Mouse (Mus musculus) kidney, embryonic 14.5 days (tissue): ENCODE results near the gene Glce. TPM values are rescaled to one million over a fixed set of nuclear protein-coding genes. Genes with fewer than 3 reads are reported as not detected.

Source experiments
- ATAC-seq: fragments of 200-750 bp; cut with Nextera tagmentation; 2 replicates; pipeline ENCODE4 v1.8.0; 2017; ENCODE audit warnings: moderate number of reproducible peaks, mild to moderate bottlenecking, moderate TSS enrichment, moderate library complexity; ENCODE audit not compliant: low FRiP score, low TSS enrichment
- H3K27ac ChIP-seq: fragments of 300-500 bp; sonication (generic); 2 replicates; pipeline ENCODE4 v1.5.1; 2014; ENCODE audit warnings: low read depth, mild to moderate bottlenecking, low read length, moderate library complexity, mixed read lengths
- H3K27me3 ChIP-seq: fragments of 300-500 bp; sonication (generic); 2 replicates; pipeline ENCODE4 v1.6.1; 2014; ENCODE audit warnings: mild to moderate bottlenecking, low read length; ENCODE audit not compliant: control insufficient read depth, insufficient read depth
- H3K36me3 ChIP-seq: fragments of 300-500 bp; sonication (generic); 2 replicates; pipeline ENCODE4 v1.6.1; 2014; ENCODE audit warnings: low read length, mixed read lengths; ENCODE audit not compliant: control insufficient read depth, insufficient read depth
- H3K4me1 ChIP-seq: fragments of 300-500 bp; sonication (generic); 2 replicates; pipeline ENCODE4 v1.6.1; 2014; ENCODE audit warnings: low read length, mixed read lengths; ENCODE audit not compliant: control insufficient read depth, insufficient read depth
- H3K4me2 ChIP-seq: fragments of 300-500 bp; sonication (generic); replicated peaks from 2 replicates; pipeline ENCODE4 v1.6.1; 2014; ENCODE audit warnings: low read depth, mild to moderate bottlenecking, low read length
- H3K4me3 ChIP-seq: fragments of 300-500 bp; sonication (generic); 2 replicates; pipeline ENCODE4 v1.5.1; 2014; ENCODE audit warnings: mild to moderate bottlenecking, low read length
- H3K9ac ChIP-seq: fragments of 300-500 bp; sonication (generic); 2 replicates; pipeline ENCODE4 v1.6.1; 2014; ENCODE audit warnings: low read depth, mild to moderate bottlenecking, low read length, moderate library complexity
- H3K9me3 ChIP-seq: fragments of 300-500 bp; sonication (generic); 2 replicates; pipeline ENCODE4 v1.6.1; 2016; ENCODE audit warnings: low read length; ENCODE audit not compliant: control insufficient read depth
- WGBS: fragments of 180-500 bp; shearing (Covaris S2); extraction: QIAGEN DNeasy Blood & Tissue Kit; methylation state at CpG from one replicate; pipeline ENCODE4 v1.1.7; 2014; 5-methylcytosine and 5-hydroxymethylcytosine counted together
- polyA plus RNA-seq: library from polyadenylated mRNA; unstranded; fragments of >200 nt; fragmentation: Nextera tagmentation; extraction: Ambion mirVana; gene quantifications from 2 replicates; pipeline ENCODE4 v1.2.1, GENCODE M21; 2014

Gene Glce
- polyA plus RNA-seq, 1 experiment from 2014 or later = 25.3 TPM

DNA sequence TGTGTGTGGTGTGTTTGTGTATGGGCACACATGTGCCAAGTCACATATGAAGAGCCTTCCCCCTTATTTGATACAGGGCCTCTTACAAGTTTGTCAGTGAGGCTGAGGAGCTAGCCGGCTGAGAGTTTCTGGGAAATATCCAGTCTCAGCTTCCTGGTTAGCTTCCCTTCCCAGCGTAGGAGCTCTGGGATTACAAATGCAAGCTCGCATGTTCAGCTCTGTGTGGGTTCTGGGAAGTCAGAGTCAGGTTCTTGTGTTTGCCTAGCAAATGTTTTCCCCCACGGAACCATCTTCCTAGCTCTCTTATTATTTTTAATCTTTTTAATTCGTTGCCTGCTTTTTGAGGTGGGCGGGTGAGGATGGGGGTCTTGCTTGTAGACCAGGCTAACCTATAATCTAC, 32.9 kb upstream of the Glce start:
- ATAC-seq = no peak
- 83% methylated on average over 6 of the region's 6 CpGs for WGBS

DNA sequence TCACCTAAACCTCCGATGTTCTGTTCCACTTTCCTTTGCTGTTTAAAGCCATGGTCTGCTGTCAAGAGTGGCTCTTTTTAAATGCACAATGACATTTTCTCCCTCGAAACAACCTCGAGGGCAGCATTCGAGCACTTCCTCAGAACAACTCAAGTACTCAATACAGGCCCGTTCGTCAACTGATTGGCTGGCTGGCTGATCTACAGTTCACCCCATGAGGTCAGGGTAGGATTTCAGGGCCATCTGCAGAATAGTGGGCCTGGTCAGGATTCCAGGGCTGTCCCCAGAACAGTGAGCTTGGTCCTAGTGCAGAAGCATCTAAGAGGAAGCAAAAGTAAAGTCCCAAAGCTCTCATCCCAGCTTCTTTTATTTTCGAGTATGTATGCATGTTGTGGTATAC, 32.5 kb upstream of the Glce start:
- Histone ChIP-seq H3K4me3 (no peak overlapping the region), H3K27me3 (no peaks in the 10 kb centered on the region), H3K36me3 (no peaks in the 10 kb centered on the region), H3K4me2 (no peak overlapping the region), H3K9me3 (no peaks in the 10 kb centered on the region), H3K9ac (no peak overlapping the region), H3K4me1 (no peaks in the 10 kb centered on the region), H3K27ac (no peak overlapping the region)
- ATAC-seq = no peak
- 76% methylated on average over 7 of the region's 7 CpGs for WGBS

More for the DNA sequence above, 32.9 kb upstream of the Glce start:
- Histone ChIP-seq H3K27ac (no peak overlapping the region), H3K4me3 (no peak overlapping the region), H3K36me3 (no peaks in the 10 kb centered on the region), H3K9ac (no peak overlapping the region), H3K27me3 (no peaks in the 10 kb centered on the region), H3K9me3 (no peaks in the 10 kb centered on the region), H3K4me2 (no peak overlapping the region), H3K4me1 (no peaks in the 10 kb centered on the region)

DNA sequence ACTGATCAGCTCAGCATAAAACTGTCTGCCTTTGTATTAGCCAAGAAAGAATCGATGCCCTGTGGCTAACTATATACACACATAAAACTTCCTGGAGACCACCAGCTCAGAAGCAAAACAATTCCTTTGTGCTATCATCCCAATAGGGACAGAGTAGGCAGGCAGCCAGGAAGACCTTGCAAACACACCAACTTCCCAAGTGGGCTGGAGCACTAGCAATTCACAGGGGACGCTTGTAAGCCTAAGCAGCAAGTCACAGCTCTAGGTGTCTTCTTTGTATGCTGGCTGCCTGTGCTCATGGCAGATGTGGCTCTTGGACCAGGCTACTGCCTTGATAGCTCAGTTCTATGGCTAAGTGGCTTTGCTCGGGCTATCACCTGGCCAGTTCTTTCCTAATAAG, 32.1 kb upstream of the Glce start:
- no peak overlapping the region for H3K27ac ChIP-seq
- no peaks in the 10 kb centered on the region for H3K9me3 ChIP-seq
- no peak overlapping the region for H3K4me2 ChIP-seq
- no peaks in the 10 kb centered on the region for H3K4me1 ChIP-seq
- no peak overlapping the region for H3K4me3 ChIP-seq
- no peak overlapping the region for H3K9ac ChIP-seq
- ATAC-seq = no peak
- H3K27me3 ChIP-seq = no peaks in the 10 kb centered on the region
- no peaks in the 10 kb centered on the region for H3K36me3 ChIP-seq
- 70% methylated on average over 3 of the region's 3 CpGs for WGBS

DNA sequence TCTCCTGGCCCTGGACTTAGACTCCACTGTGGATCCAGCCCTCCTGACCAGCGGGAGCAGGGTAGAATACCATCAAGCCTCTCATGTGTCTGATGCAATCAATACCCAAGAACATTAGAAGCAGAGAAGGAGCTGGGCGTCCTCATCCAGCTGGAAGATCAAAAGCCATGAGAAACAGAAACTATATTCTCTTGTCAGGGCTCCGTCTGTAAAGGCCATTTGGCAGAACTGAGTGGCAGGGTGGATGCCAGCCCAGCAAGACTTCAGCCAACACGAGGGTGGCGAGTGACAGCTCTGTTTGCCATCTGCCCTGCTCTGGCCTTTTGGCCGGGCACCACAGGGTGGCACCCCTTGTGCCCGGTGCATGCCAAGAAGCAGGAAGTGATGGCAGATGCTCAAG, 30.8 kb upstream of the Glce start:
- WGBS = 66% methylated on average over 7 of the region's 7 CpGs
- no peaks in the 10 kb centered on the region for H3K36me3 ChIP-seq
- H3K27ac ChIP-seq = no peak overlapping the region
- no peaks in the 10 kb centered on the region for H3K9me3 ChIP-seq
- H3K4me1 ChIP-seq = no peaks in the 10 kb centered on the region
- ATAC-seq = no peak
- no peaks in the 10 kb centered on the region for H3K27me3 ChIP-seq
- H3K4me3 ChIP-seq = no peak overlapping the region
- H3K4me2 ChIP-seq = no peak overlapping the region
- no peak overlapping the region for H3K9ac ChIP-seq

DNA sequence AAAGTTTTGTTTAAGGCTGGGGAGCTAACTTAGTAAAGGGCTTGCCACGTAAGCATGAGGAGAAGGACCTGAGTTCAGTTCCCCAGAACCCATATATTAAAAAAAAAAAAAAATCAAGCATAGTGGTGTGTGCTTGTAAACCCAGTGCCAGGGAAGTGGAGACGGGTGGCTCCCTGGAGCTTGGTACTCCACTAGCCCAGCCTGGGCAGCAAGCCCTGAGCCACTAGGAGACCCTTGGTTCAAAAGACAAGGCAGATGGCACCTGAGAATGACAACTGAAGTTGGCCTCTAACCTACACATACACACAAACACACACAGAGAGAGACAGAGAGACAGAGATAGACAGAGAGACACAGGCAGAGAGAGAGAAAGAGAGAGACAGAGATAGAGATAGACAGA, 30.1 kb upstream of the Glce start:
- Histone ChIP-seq H3K4me3 (no peak overlapping the region), H3K9ac (no peak overlapping the region), H3K36me3 (no peaks in the 10 kb centered on the region), H3K27ac (no peak overlapping the region), H3K27me3 (no peaks in the 10 kb centered on the region), H3K9me3 (no peaks in the 10 kb centered on the region), H3K4me2 (no peak overlapping the region), H3K4me1 (no peaks in the 10 kb centered on the region)
- 95% methylated on average over 2 of the region's 2 CpGs for WGBS
- ATAC-seq = no peak

DNA sequence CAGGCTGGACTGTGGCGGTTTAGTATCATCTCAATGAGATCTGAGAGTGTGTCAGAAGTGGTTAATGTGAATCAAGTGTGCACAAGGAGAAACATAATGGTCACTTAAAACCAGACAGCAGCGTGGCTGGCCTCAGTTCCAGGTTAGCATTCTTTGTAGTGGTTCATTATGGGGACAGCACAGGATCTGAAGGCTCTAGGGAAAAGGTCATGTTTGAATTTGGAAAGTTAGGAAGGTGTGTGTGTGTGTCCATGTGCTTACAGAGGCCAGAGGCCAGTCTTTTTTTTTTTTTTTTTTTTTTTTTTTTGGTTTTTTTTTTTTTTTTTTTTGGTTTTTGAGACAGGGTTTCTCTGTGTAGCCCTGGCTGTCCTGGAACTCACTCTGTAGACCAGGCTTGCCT, 22.7 kb upstream of the Glce start:
- no peak overlapping the region for H3K27ac ChIP-seq
- no peaks in the 10 kb centered on the region for H3K36me3 ChIP-seq
- no peaks in the 10 kb centered on the region for H3K4me1 ChIP-seq
- H3K4me2 ChIP-seq = no peak overlapping the region
- WGBS = 90% methylated on average over 2 of the region's 2 CpGs
- H3K9ac ChIP-seq = no peak overlapping the region
- no peak for ATAC-seq
- H3K27me3 ChIP-seq = no peaks in the 10 kb centered on the region
- H3K9me3 ChIP-seq = no peaks in the 10 kb centered on the region
- no peak overlapping the region for H3K4me3 ChIP-seq

DNA sequence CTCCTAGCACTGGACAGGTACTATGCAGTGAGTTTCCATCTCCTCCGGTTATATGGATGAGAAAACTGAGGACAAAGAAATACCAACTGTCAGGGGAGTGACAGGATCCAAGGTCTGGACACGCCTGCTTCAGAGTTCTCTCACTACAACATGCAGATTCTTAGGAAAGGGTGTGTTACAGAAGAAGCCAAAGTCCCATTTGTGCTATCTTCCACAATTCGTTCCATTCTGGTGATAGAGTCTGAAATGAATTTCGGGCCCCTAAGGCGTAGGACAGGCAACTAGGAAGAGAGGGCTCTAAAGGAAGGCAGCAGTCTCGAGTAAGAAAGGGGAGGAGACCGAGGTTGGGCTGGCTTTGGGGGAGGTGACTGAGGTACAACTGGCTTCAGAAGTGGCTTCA, 21.0 kb upstream of the Glce start:
- no peak overlapping the region for H3K27ac ChIP-seq
- 52% methylated on average over 7 of the region's 7 CpGs for WGBS
- no peaks in the 10 kb centered on the region for H3K36me3 ChIP-seq
- no peaks in the 10 kb centered on the region for H3K27me3 ChIP-seq
- no peak for ATAC-seq
- H3K4me2 ChIP-seq = no peak overlapping the region
- H3K9ac ChIP-seq = no peak overlapping the region
- no peaks in the 10 kb centered on the region for H3K9me3 ChIP-seq
- peaks cover 9% of the 10 kb centered on the region for H3K4me1 ChIP-seq
- no peak overlapping the region for H3K4me3 ChIP-seq

DNA sequence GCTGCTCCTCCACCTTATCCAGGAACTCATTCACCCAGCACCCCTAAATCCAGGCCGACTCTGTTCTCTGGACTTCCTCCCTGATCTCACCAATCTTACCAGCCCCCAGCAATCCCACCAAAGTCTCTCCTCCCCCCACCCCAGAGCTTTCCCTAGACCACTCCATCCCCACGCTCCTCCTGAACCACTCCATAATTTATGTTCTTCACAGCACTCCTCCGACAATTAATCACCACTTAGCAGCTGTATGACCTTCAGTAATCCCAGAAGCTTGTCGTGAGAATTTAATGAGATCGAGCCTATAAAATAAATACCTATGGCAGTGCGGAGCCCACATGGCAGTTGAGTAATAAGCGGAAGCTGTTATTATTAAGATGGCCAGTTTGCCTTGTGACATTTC, 16.6 kb upstream of the Glce start:
- Histone ChIP-seq H3K4me3 (no peak overlapping the region), H3K9me3 (no peaks in the 10 kb centered on the region), H3K4me2 (no peak overlapping the region), H3K36me3 (no peaks in the 10 kb centered on the region), H3K27ac (no peak overlapping the region), H3K4me1 (peaks cover 14% of the 10 kb centered on the region), H3K27me3 (no peaks in the 10 kb centered on the region), H3K9ac (no peak overlapping the region)
- ATAC-seq = peak; percentile 66; the same call in 1 of the 2 replicates
- 25% methylated on average over 7 of the region's 7 CpGs for WGBS

DNA sequence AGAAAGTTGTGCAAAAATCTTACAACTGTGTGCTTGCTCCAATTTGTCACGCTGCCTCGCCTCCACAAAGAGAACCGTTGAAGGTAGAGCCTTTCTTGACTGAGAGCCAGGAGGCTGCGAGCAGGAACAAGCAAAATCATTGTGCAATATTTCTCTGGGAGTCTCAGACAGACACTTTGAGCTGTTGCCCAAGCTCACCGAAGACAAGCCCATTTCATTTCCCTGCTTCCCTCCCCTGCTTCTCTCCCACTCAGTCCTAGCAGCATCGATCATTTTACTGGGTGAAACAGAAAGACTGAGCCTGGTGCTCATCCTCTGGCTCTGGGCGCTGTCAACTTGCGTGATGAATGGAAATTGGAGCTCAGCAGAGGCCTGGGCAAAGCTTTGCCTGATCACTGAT, 14.8 kb upstream of the Glce start:
- 26% methylated on average over 8 of the region's 8 CpGs for WGBS
- Histone ChIP-seq H3K4me1 (peaks cover 14% of the 10 kb centered on the region), H3K9ac (no peak overlapping the region), H3K36me3 (no peaks in the 10 kb centered on the region), H3K4me3 (no peak overlapping the region), H3K9me3 (no peaks in the 10 kb centered on the region), H3K27ac (no peak overlapping the region), H3K27me3 (no peaks in the 10 kb centered on the region), H3K4me2 (no peak overlapping the region)
- ATAC-seq = 0 out of 2 replicates have a peak, but pooled peaks have one; percentile 24
